In genomic region chr1:170728524-170728923, GRCm38 (mm10) we compare ENCODE assay signal across 17 mouse cellular contexts.
DNase-seq lines count a peak whose midpoint lies in the region; ATAC-seq and TF ChIP-seq lines count a peak whose summit lies in the region.
"Had no signal": no experiment of that assay in that cellular context is flagged by ENCODE, and none has a peak within 500 bp of the region (broad histone marks: within the 10 kb centered on the region; RNA-seq: fewer than 3 reads in every experiment).

No protein-coding gene starts in this region.

- no peak overlapping the region for H3K9ac ChIP-seq in hindbrain, postnatal 0 days (replicated peaks; ENCODE audit: low read length)
- H3K9ac ChIP-seq in hindbrain, embryonic 11.5 days (ENCODE audit: low read depth, low read length): no peak overlapping the region

- no peak for TF ChIP-seq CTCF in hindbrain, postnatal 0 days (IDR thresholded peaks at IDR 0.05; ENCODE audit: low read depth)

- WGBS in hindbrain, postnatal 0 days: 60% methylated on average over 6 of the region's 6 CpGs
- 82% methylated on average over 6 of the region's 6 CpGs for WGBS in hindbrain, embryonic 11.5 days

- no peaks in the 10 kb centered on the region for H3K9me3 ChIP-seq in hindbrain, postnatal 0 days (ENCODE audit: low read length)
- H3K9me3 ChIP-seq in hindbrain, embryonic 11.5 days (ENCODE audit: control insufficient read depth, low read length): no peaks in the 10 kb centered on the region

- no peaks in the 10 kb centered on the region for H3K36me3 ChIP-seq in hindbrain, postnatal 0 days (ENCODE audit: insufficient read depth, low read length)
- H3K36me3 ChIP-seq in hindbrain, embryonic 11.5 days (ENCODE audit: control insufficient read depth, insufficient read depth, low read length): no peaks in the 10 kb centered on the region

- DNase-seq in hindbrain, postnatal 0 days (ENCODE audit: low spot score): peak; percentile 5
- no peak for DNase-seq in hindbrain, embryonic 11.5 days (ENCODE audit: low spot score)
- peak; percentile 18 to 32 for DNase-seq in left cerebral cortex, postnatal 10 days (ENCODE audit: extremely low spot score in 1 of 2, low spot score in 2 of 2)
- no peak for DNase-seq in left cerebral cortex, adult 9 months (ENCODE audit: low spot score in 2 of 2)
- DNase-seq in cerebellum, adult 11-12 months: peak; percentile 20
- peak; percentile 22 to 34 for DNase-seq in cerebellum, postnatal 14 days
- no peak for DNase-seq in urinary bladder, adult 2 months (ENCODE audit: low spot score)
- DNase-seq: gastrocnemius, postnatal 10 days; heart, postnatal 36 days; layer of hippocampus, postnatal 36 days; lung, postnatal 4 days; thymus, postnatal 14 days had no signal

- no peaks in the 10 kb centered on the region for H3K27me3 ChIP-seq in hindbrain, postnatal 0 days (ENCODE audit: insufficient read depth, low read length)
- no peaks in the 10 kb centered on the region for H3K27me3 ChIP-seq in hindbrain, embryonic 11.5 days (ENCODE audit: control insufficient read depth, insufficient read depth, low read length)

- intact Hi-C loops in left cerebral cortex, postnatal 10 days (cut with DNase I): no loop called here

- no peak overlapping the region for H3K4me3 ChIP-seq in hindbrain, postnatal 0 days (ENCODE audit: low read length)
- no peak overlapping the region for H3K4me3 ChIP-seq in hindbrain, embryonic 11.5 days (ENCODE audit: low read depth, low read length)

- H3K4me1 ChIP-seq in hindbrain, postnatal 0 days (ENCODE audit: insufficient read depth, low read length): no peaks in the 10 kb centered on the region
- H3K4me1 ChIP-seq in hindbrain, embryonic 11.5 days (replicated peaks; ENCODE audit: control insufficient read depth, insufficient read depth, low read length): no peaks in the 10 kb centered on the region

- H3K4me2 ChIP-seq in hindbrain, postnatal 0 days (ENCODE audit: low read depth, low read length): no peak overlapping the region
- H3K4me2 ChIP-seq in hindbrain, embryonic 11.5 days (replicated peaks; ENCODE audit: low read depth, low read length): no peak overlapping the region
- H3K4me2 ChIP-seq: heart, embryonic 11.5 days had no signal

- ATAC-seq in hindbrain, postnatal 0 days: no peak
- no peak for ATAC-seq in hindbrain, embryonic 11.5 days (ENCODE audit: low FRiP score)
- ATAC-seq in megakaryocyte, adult 5-6 weeks (ENCODE audit: poor library complexity, severe bottlenecking): no peak
- ATAC-seq: forebrain, embryonic 16.5 days; intestine, embryonic 16.5 days; midbrain, embryonic 16.5 days had no signal

- peak overlapping the region; percentile 36; the same call in 1 of the 2 replicates for H3K27ac ChIP-seq in hindbrain, postnatal 0 days
- H3K27ac ChIP-seq in hindbrain, embryonic 11.5 days (ENCODE audit: low read depth, low read length): no peak overlapping the region

Comparison
In these comparisons a context has a peak if more than half of its experiments do, and no peak if none do; other contexts are left out.
1. DNase-seq: peak in hindbrain, postnatal 0 days (single experiment), left cerebral cortex, postnatal 10 days (2 of 2), cerebellum, adult 11-12 months (single experiment) and cerebellum, postnatal 14 days (2 of 2); none in hindbrain, embryonic 11.5 days (single experiment), left cerebral cortex, adult 9 months (0 of 2) and urinary bladder, adult 2 months (single experiment).